Mouse (Mus musculus) MEL (cell line): ENCODE results near the gene Eif2b5. TPM values are rescaled to one million over a fixed set of nuclear protein-coding genes. Genes with fewer than 3 reads are reported as not detected.

Source experiments
- DNase-seq: peaks from one replicate; pipeline ENCODE4 v3.0.0; 2011; ENCODE audit warnings: low read depth, low spot score
- H3K27ac ChIP-seq: 2 replicates; pipeline ENCODE4 v1.5.1; 2012; ENCODE audit warnings: low read depth, mild to moderate bottlenecking, control low read depth, low read length, moderate library complexity; ENCODE audit not compliant: control insufficient read depth
- H3K27me3 ChIP-seq, 2 experiments: fragments of 150-350 bp in 1 of 2; sonication (generic) in 1 of 2; 2 replicates each; pipeline ENCODE4 v1.6.1; 2012; ENCODE audit warnings: low read length in 2 of 2, mild to moderate bottlenecking in 2 of 2, improper control_type of control experiment in 1 of 2, moderate library complexity in 1 of 2; ENCODE audit not compliant: insufficient read depth in 2 of 2, control insufficient read depth in 1 of 2
- H3K36me3 ChIP-seq, 2 experiments: 2 replicates each; pipeline ENCODE4 v1.6.1; 2012 to 2014; ENCODE audit warnings: low read length in 2 of 2, improper control_type of control experiment in 1 of 2, inconsistent platforms in 1 of 2, mild to moderate bottlenecking in 1 of 2; ENCODE audit not compliant: insufficient read depth in 2 of 2, control insufficient read depth in 1 of 2
- H3K4me1 ChIP-seq, 2 experiments: fragments of 150-350 bp in 1 of 2; sonication (generic) in 1 of 2; 2 replicates each; pipeline ENCODE4 v1.6.1; 2012; ENCODE audit warnings: low read length in 2 of 2, improper control_type of control experiment in 1 of 2, mild to moderate bottlenecking in 1 of 2; ENCODE audit not compliant: insufficient read depth in 2 of 2, control insufficient read depth in 1 of 2
- H3K4me3 ChIP-seq, 2 experiments: fragments of 150-350 bp in 1 of 2; sonication (generic) in 1 of 2; 2 replicates each; pipeline ENCODE4 v1.5.1; 2012; ENCODE audit warnings: low read depth in 2 of 2, low read length in 2 of 2, mild to moderate bottlenecking in 2 of 2, moderate library complexity in 2 of 2, control low read depth in 1 of 2, improper control_type of control experiment in 1 of 2; ENCODE audit not compliant: control insufficient read depth in 1 of 2, insufficient read depth in 1 of 2
- H3K79me2 ChIP-seq: 2 replicates; pipeline ENCODE4 v1.6.1; 2012; ENCODE audit warnings: mild to moderate bottlenecking, low read length, moderate library complexity; ENCODE audit not compliant: control insufficient read depth, poor library complexity, insufficient read depth
- H3K9ac ChIP-seq: 2 replicates; pipeline ENCODE4 v1.6.1; 2012; ENCODE audit warnings: low read depth, mild to moderate bottlenecking, control low read depth, low read length, moderate library complexity; ENCODE audit not compliant: control insufficient read depth, poor library complexity, severe bottlenecking
- H3K9me3 ChIP-seq: fragments of 150-350 bp; sonication (generic); replicated peaks from 2 replicates; pipeline ENCODE4 v1.6.1; 2012; ENCODE audit warnings: mild to moderate bottlenecking, low read length, improper control_type of control experiment, moderate library complexity; ENCODE audit not compliant: insufficient read depth
- BHLHE40 ChIP-seq: IDR thresholded peaks from 2 replicates; pipeline ENCODE4 v1.6.1; 2012; ENCODE audit warnings: low read depth, mild to moderate bottlenecking, inconsistent platforms, low read length, improper control_type of control experiment, borderline replicate concordance
- CHD1 ChIP-seq: IDR thresholded peaks from 2 replicates; pipeline ENCODE4 v1.6.1; 2012; ENCODE audit warnings: low read depth, mild to moderate bottlenecking, inconsistent platforms, low read length, improper control_type of control experiment
- CHD2 ChIP-seq: IDR thresholded peaks from 2 replicates; pipeline ENCODE4 v1.6.1; 2011; ENCODE audit warnings: low read length, improper control_type of control experiment
- CTCF ChIP-seq, 3 experiments: IDR thresholded peaks in 2 of 3; conservative IDR thresholded peaks in 1 of 3; 2 replicates each; pipeline ENCODE4 v1.5.1; 2011 to 2012; ENCODE audit warnings: low read length in 3 of 3, low read depth in 2 of 3, mild to moderate bottlenecking in 2 of 3, improper control_type of control experiment in 1 of 3, inconsistent platforms in 1 of 3, mixed read lengths in 1 of 3, moderate library complexity in 1 of 3; ENCODE audit not compliant: control insufficient read depth in 1 of 3, insufficient read depth in 1 of 3, poor library complexity in 1 of 3, severe bottlenecking in 1 of 3
- E2F4 ChIP-seq: IDR thresholded peaks from 2 replicates; pipeline ENCODE4 v1.6.1; 2011; ENCODE audit warnings: low read depth, low read length, improper control_type of control experiment, borderline replicate concordance
- ELF1 ChIP-seq: IDR thresholded peaks from 2 replicates; pipeline ENCODE4 v1.6.1; 2014; ENCODE audit warnings: low read depth, mild to moderate bottlenecking, inconsistent platforms, low read length, improper control_type of control experiment, moderate library complexity
- ETS1 ChIP-seq: IDR thresholded peaks from 2 replicates; pipeline ENCODE4 v1.6.1; 2012; ENCODE audit warnings: low read depth, mild to moderate bottlenecking, inconsistent platforms, low read length, improper control_type of control experiment, moderate library complexity
- GABPA ChIP-seq: IDR thresholded peaks from 2 replicates; pipeline ENCODE4 v1.6.1; 2012; ENCODE audit warnings: low read depth, mild to moderate bottlenecking, inconsistent platforms, low read length, improper control_type of control experiment, moderate library complexity
- HCFC1 ChIP-seq: IDR thresholded peaks from 2 replicates; pipeline ENCODE4 v1.6.1; 2012; ENCODE audit warnings: low read depth, mild to moderate bottlenecking, inconsistent platforms, low read length, improper control_type of control experiment, moderate library complexity
- JUND ChIP-seq: IDR thresholded peaks from 2 replicates; pipeline ENCODE4 v1.6.1; 2011; ENCODE audit warnings: low read depth, mild to moderate bottlenecking, improper control_type of control experiment, low read length
- KAT2A ChIP-seq: conservative IDR thresholded peaks from 2 replicates; pipeline ENCODE4 v1.6.1; 2012; ENCODE audit warnings: low read depth, low read length, improper control_type of control experiment, inconsistent platforms
- MAFK ChIP-seq: IDR thresholded peaks from 2 replicates; pipeline ENCODE4 v1.6.1; 2011; ENCODE audit warnings: low read depth, mild to moderate bottlenecking, low read length, improper control_type of control experiment, borderline replicate concordance
- MAX ChIP-seq: IDR thresholded peaks from 2 replicates; pipeline ENCODE4 v1.6.1; 2011; ENCODE audit warnings: low read length, improper control_type of control experiment
- MEF2A ChIP-seq: IDR thresholded peaks from 2 replicates; pipeline ENCODE4 v1.6.1; 2014; ENCODE audit warnings: low read depth, mild to moderate bottlenecking, inconsistent platforms, low read length, improper control_type of control experiment; ENCODE audit not compliant: poor library complexity, insufficient replicate concordance, severe bottlenecking; ENCODE audit errors: extremely low read depth
- MYB ChIP-seq: IDR thresholded peaks from 2 replicates; pipeline ENCODE4 v1.6.1; 2011; ENCODE audit warnings: mild to moderate bottlenecking, low read depth, low read length, improper control_type of control experiment
- NELFE ChIP-seq: IDR thresholded peaks from 2 replicates; pipeline ENCODE4 v1.6.1; 2011; ENCODE audit warnings: low read depth, low read length, improper control_type of control experiment
- NRF1 ChIP-seq: IDR thresholded peaks from 2 replicates; pipeline ENCODE4 v1.6.1; 2014; ENCODE audit warnings: low read depth, mild to moderate bottlenecking, inconsistent platforms, low read length, improper control_type of control experiment, moderate library complexity; ENCODE audit not compliant: poor library complexity, insufficient read depth, severe bottlenecking
- POLR2A ChIP-seq, 2 experiments: IDR thresholded peaks; 2 replicates each; pipeline ENCODE4 v1.6.1; 2011 to 2012; ENCODE audit warnings: low read length in 2 of 2, mild to moderate bottlenecking in 2 of 2, control low read depth in 1 of 2, improper control_type of control experiment in 1 of 2, low read depth in 1 of 2, moderate library complexity in 1 of 2; ENCODE audit not compliant: control insufficient read depth in 1 of 2, insufficient read depth in 1 of 2, poor library complexity in 1 of 2
- POLR2AphosphoS2 ChIP-seq: IDR thresholded peaks from 2 replicates; pipeline ENCODE4 v1.6.1; 2011; ENCODE audit warnings: low read length, improper control_type of control experiment
- RAD21 ChIP-seq: IDR thresholded peaks from 2 replicates; pipeline ENCODE4 v1.6.1; 2011; ENCODE audit warnings: mild to moderate bottlenecking, low read depth, low read length, improper control_type of control experiment
- RCOR1 ChIP-seq: IDR thresholded peaks from 2 replicates; pipeline ENCODE4 v1.6.1; 2012; ENCODE audit warnings: low read depth, mild to moderate bottlenecking, inconsistent platforms, low read length, improper control_type of control experiment
- SIN3A ChIP-seq: IDR thresholded peaks from 2 replicates; pipeline ENCODE4 v1.6.1; 2012; ENCODE audit warnings: low read length, improper control_type of control experiment, inconsistent platforms
- SMC3 ChIP-seq: IDR thresholded peaks from 2 replicates; pipeline ENCODE4 v1.6.1; 2011; ENCODE audit warnings: low read depth, low read length, improper control_type of control experiment
- TAL1 ChIP-seq: IDR thresholded peaks from 2 replicates; pipeline ENCODE4 v1.6.1; 2012; ENCODE audit warnings: mild to moderate bottlenecking, inconsistent platforms, low read length, moderate library complexity, mixed read lengths
- TBP ChIP-seq: IDR thresholded peaks from 2 replicates; pipeline ENCODE4 v1.8.0; 2011; ENCODE audit warnings: low read depth, low read length, improper control_type of control experiment
- TCF12 ChIP-seq: IDR thresholded peaks from 2 replicates; pipeline ENCODE4 v1.6.1; 2014; ENCODE audit warnings: low read depth, mild to moderate bottlenecking, inconsistent platforms, low read length, improper control_type of control experiment, moderate library complexity
- UBTF ChIP-seq: IDR thresholded peaks from 2 replicates; pipeline ENCODE4 v1.6.1; 2012; ENCODE audit warnings: low read depth, mild to moderate bottlenecking, inconsistent platforms, low read length, improper control_type of control experiment, moderate library complexity, borderline replicate concordance; ENCODE audit not compliant: insufficient read depth
- USF1 ChIP-seq: IDR thresholded peaks from 2 replicates; pipeline ENCODE4 v1.6.1; 2014; ENCODE audit warnings: low read depth, mild to moderate bottlenecking, inconsistent platforms, low read length, improper control_type of control experiment, moderate library complexity
- USF2 ChIP-seq, 2 experiments: IDR thresholded peaks; 2 replicates each; pipeline ENCODE4 v1.6.1; 2011 to 2012; ENCODE audit warnings: improper control_type of control experiment in 2 of 2, low read length in 2 of 2, borderline replicate concordance in 1 of 2, inconsistent platforms in 1 of 2, low read depth in 1 of 2, mild to moderate bottlenecking in 1 of 2; ENCODE audit not compliant: insufficient read depth in 1 of 2
- ZMIZ1 ChIP-seq: IDR thresholded peaks from 2 replicates; pipeline ENCODE4 v1.6.1; 2012; ENCODE audit warnings: low read depth, mild to moderate bottlenecking, inconsistent platforms, low read length, improper control_type of control experiment, moderate library complexity
- ZNF384 ChIP-seq: IDR thresholded peaks from 2 replicates; pipeline ENCODE4 v1.6.1; 2012; ENCODE audit warnings: low read depth, mild to moderate bottlenecking, inconsistent platforms, low read length, improper control_type of control experiment
- polyA plus RNA-seq, 2 experiments: library from polyadenylated mRNA; stranded (reverse) in 1 of 2; unstranded in 1 of 2; fragments of >175 nt in 1 of 2; fragments of >200 nt in 1 of 2; gene quantifications; 2 replicates each; pipeline versions ENCODE4 v1.2.1 to v1.2.4; 2012; ENCODE audit warnings: low replicate concordance in 2 of 2, low read depth in 1 of 2; ENCODE audit not compliant: insufficient read length in 2 of 2, insufficient read depth in 1 of 2, missing spikeins in 1 of 2
- total RNA-seq: library from RNA; depleted of rRNA; stranded (reverse); fragments of 300-350 nt; gene quantifications from 2 replicates; pipeline ENCODE4 v1.2.3, GENCODE M21; 2012

Eif2b5 gene
- total and polyA plus RNA-seq, 3 experiments: 91.1 to 131 (median 115) TPM

- Histone ChIP-seq H3K9me3 (no peaks in the 10 kb centered on the region), H3K9ac (no peak overlapping the region), H3K36me3 (peaks cover 0 to 10% of the 10 kb centered on the region in 2 experiments; a peak in 2 of 4 replicates), H3K27me3 (peaks cover 0 to 3% of the 10 kb centered on the region in 2 experiments; a peak in 1 of 4 replicates), H3K79me2 (no peaks in the 10 kb centered on the region), H3K4me1 (peaks cover 0 to 10% of the 10 kb centered on the region in 2 experiments; a peak in 2 of 4 replicates), H3K27ac (no peak overlapping the region), H3K4me3 (no peak overlapping the region)
- DNase-seq: no peak
- no peak for TF ChIP-seq POLR2AphosphoS2
- TF ChIP-seq MAFK: no peak
- no peak for TF ChIP-seq ZMIZ1
Observed at GRCm38 (mm10) chr16:20489233-20489632, 9.4 kb upstream of the Eif2b5 start.

DNA sequence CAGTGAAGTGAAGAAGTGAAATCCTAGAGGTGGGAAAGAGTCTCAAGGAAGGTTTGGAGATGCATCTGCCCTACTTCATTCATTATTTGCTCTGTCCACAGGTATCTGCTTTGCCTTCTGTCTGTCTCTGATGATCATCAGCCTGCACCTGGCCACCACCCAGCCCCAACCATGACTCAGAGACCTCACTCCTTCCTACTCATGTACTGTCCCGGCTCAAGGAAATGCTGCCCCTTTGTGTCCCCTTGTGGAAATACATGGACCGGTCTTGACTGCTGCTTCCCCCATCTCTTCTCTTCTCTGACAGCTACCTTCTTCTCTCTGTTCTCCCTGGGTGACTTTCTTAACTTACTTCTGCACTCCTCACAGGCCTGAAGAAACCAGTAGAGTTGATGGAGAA lies 8.0 kb upstream of the Eif2b5 start:
- Histone ChIP-seq H3K4me1 (peaks cover 3 to 10% of the 10 kb centered on the region in 2 experiments), H3K36me3 (peaks cover 0 to 12% of the 10 kb centered on the region in 2 experiments; a peak in 2 of 4 replicates), H3K9ac (no peak overlapping the region), H3K4me3 (no peak overlapping the region), H3K27ac (no peak overlapping the region), H3K27me3 (peaks cover 0 to 3% of the 10 kb centered on the region in 2 experiments; a peak in 1 of 4 replicates), H3K79me2 (no peaks in the 10 kb centered on the region), H3K9me3 (no peaks in the 10 kb centered on the region)
- DNase-seq: peak; percentile 63
- no peak for TF ChIP-seq NELFE
- TF ChIP-seq ZNF384: no peak
- no peak for TF ChIP-seq USF1
- TF ChIP-seq MAX: no peak
- TF ChIP-seq ETS1: no peak
- TF ChIP-seq CTCF (IDR thresholded peaks at IDR 0.05 in 2 of 3, conservative IDR thresholded peaks at IDR 0.05 in 1 of 3; ENCODE audit: control insufficient read depth in 1 of 3, insufficient read depth in 1 of 3, low read depth in 2 of 3, low read length in 3 of 3, poor library complexity in 1 of 3, severe bottlenecking in 1 of 3): peak in 2 of 3 experiments; percentile 41 to 55; a peak in 5 of 6 replicates
- no peak for TF ChIP-seq KAT2A
- TF ChIP-seq SIN3A: no peak
- TF ChIP-seq MAFK: no peak
- no peak for TF ChIP-seq JUND
- no peak for TF ChIP-seq TBP
- no peak for TF ChIP-seq UBTF
- TF ChIP-seq MEF2A: no peak
- TF ChIP-seq NRF1: no peak
- no peak for TF ChIP-seq MYB
- TF ChIP-seq CHD1: no peak
- TF ChIP-seq BHLHE40: no peak
- no peak for TF ChIP-seq E2F4
- TF ChIP-seq ELF1: no peak
- no peak for TF ChIP-seq RCOR1
- no peak for TF ChIP-seq USF2 (IDR thresholded peaks at IDR 0.05; ENCODE audit: borderline replicate concordance in 1 of 2, insufficient read depth in 1 of 2, low read depth in 1 of 2, low read length in 2 of 2)
- peak; percentile 49 for TF ChIP-seq SMC3
- no peak for TF ChIP-seq GABPA
- no peak for TF ChIP-seq POLR2A (IDR thresholded peaks at IDR 0.05; ENCODE audit: control insufficient read depth in 1 of 2, insufficient read depth in 1 of 2, low read depth in 1 of 2, low read length in 2 of 2, poor library complexity in 1 of 2)
- peak; percentile 64 for TF ChIP-seq RAD21
- TF ChIP-seq HCFC1: no peak
- TF ChIP-seq TAL1: peak; percentile 60
- TF ChIP-seq ZMIZ1: no peak
- no peak for TF ChIP-seq CHD2
- 0 out of 2 replicates have a peak, but pooled peaks have one; percentile 10 for TF ChIP-seq TCF12
